Mouse (Mus musculus) monocyte, adult 5-6 weeks (primary cell): ENCODE results near the gene Adam11. TPM values are rescaled to one million over a fixed set of nuclear protein-coding genes. Genes with fewer than 3 reads are reported as not detected.

Experiments
- ATAC-seq: fragments of 153-309, 156-312 bp; replicated peaks from 2 replicates; pipeline ENCODE4 v1.8.0; 2017; ENCODE audit warnings: mild to moderate bottlenecking; ENCODE audit not compliant: low TSS enrichment, insufficient number of reproducible peaks, severe bottlenecking, poor library complexity, low FRiP score
- total RNA-seq: library from RNA; stranded (forward); fragments of 200-1000, 200-491, 200-594 nt; gene quantifications from 3 replicates; pipeline ENCODE4 v1.2.3, GENCODE M21; 2017

The Adam11 gene
- total RNA-seq, 1 experiment from 2014 or later: 2.1 TPM

GRCm38 (mm10) chr11:102818121-102819020 lies 57.1 kb downstream of the Adam11 start:
- no peak for ATAC-seq

- no peak for ATAC-seq
These were observed 58.0 kb downstream of the Adam11 start, which contains the start of gene Gjc1 for GRCm38 (mm10) chr11:102819021-102819782. Gene Gjc1 (minus strand): TSS chr11:102819700.

DNA sequence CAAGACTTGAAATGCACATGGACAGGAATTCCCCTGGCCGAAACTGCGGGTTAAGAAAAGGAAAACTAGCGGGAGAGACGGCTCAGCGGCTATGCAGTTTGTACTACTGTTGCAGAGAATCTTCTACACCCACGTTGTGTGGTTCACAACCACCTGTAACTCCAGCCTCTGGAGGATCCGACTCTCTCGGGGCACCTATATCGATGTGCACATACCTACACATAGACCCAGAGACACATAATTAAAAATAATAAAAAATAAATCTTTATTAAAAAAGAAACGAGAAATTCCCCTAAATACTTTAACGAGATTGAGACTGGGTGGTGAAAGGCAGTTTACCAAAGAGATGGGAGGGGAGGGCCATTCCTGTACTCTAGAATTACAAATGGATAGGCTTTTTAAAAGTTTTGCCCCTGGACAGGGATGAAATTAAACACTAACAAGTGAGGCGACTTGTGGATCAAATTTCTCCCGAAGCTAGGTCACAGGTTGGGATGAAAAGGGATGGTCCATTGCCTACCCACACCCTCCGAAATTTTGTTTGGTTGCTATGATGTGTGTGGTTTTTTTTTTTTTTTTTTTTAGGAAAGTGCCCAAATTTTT lies 58.6 kb downstream of the Adam11 start:
- no peak for ATAC-seq

GRCm38 (mm10) chr11:102820432-102820831 lies 59.2 kb downstream of the Adam11 start:
- ATAC-seq: no peak

DNA sequence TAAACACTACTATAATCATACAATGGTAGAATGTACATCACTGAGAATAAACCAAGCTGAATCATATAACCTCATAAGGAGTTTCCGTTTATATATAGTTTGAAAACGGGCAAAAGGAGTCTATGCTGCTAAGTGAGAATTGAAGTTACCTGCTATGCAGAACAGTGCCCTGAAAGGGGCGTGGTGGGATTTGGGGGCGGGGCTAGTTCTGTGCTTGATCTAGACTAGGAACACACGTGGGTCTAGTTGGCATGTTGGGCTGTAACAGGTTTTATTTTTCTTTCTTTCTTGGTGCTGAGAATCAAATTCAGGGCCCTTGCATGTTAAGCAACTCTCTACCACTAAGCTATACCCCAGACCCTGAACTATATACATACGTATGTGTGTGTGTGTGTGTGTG lies 60.0 kb downstream of the Adam11 start:
- no peak for ATAC-seq

DNA sequence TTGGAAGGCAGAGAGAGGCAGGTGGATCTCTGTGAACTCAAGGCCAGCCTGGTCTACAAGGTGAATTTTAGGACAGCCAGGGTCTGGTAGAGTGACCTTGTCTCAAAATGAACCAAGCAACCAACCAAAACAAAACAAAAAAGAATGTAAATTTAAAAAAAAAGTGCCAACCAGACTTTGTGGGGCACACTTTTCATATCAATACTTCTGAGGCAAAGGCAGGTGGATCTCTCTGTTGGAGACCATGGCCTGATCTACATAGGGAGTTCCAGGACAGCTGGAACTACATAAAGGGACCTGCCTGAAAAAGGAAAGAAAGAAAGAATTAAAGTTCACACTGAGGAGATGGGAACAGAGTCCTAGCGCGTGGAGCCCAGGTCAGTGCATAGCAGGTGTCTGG lies 65.2 kb downstream of the Adam11 start:
- ATAC-seq: no peak

- ATAC-seq: no peak
These were observed 65.9 kb downstream of the Adam11 start for GRCm38 (mm10) chr11:102827097-102827496.

Other genes starting within 250 kb of the Adam11 start
- gene Gpatch8, start 205.0 kb upstream of the Adam11 start, total RNA-seq: 25.6 to 52.6 TPM (median 34.8 TPM) in 3 replicates
- gene Gm11627, start 182.0 kb upstream of the Adam11 start, total RNA-seq: not detected in 3 replicates
- not detected in 3 replicates for gene Fzd2, start 157.0 kb upstream of the Adam11 start, total RNA-seq
- gene Meioc, start 97.7 kb upstream of the Adam11 start, total RNA-seq: 0.21 TPM in 1 of 3 replicates, not detected in the others
- 26.8 to 44.5 TPM (median 32.6 TPM) in 3 replicates for gene Ccdc43, start 63.7 kb upstream of the Adam11 start, total RNA-seq
- gene Gjc1, start 58.3 kb downstream of the Adam11 start, total RNA-seq: not detected in 3 replicates
- gene Higd1b, start 74.4 kb downstream of the Adam11 start, total RNA-seq: not detected in 3 replicates
- gene Eftud2, start 119.5 kb downstream of the Adam11 start, total RNA-seq: 67.8 to 73.5 TPM (median 72.3 TPM) in 3 replicates
- not detected in 3 replicates for gene Ccdc103, start 119.8 kb downstream of the Adam11 start, total RNA-seq
- gene Fam187a, start 123.7 kb downstream of the Adam11 start, total RNA-seq: not detected in 3 replicates
- gene Gfap, start 139.5 kb downstream of the Adam11 start, total RNA-seq: not detected in 3 replicates
- gene Kif18b, start 163.7 kb downstream of the Adam11 start, total RNA-seq: 0.19 TPM in 1 of 3 replicates, not detected in the others
- not detected in 3 replicates for gene C1ql1, start 185.2 kb downstream of the Adam11 start, total RNA-seq